Mouse (Mus musculus) right cerebral cortex, postnatal 36 days (tissue): ENCODE results near the gene Rassf5.
"Not testable (repeated sequence)": the region's sequence is repeated elsewhere in the genome, so short reads cannot be mapped to it uniquely, and the experiment has no call there.

ENCODE experiments used
- DNase-seq, 2 experiments: peaks; one replicate each; pipeline ENCODE4 v3.0.0; 2022; ENCODE audit warnings: low spot score in 2 of 2, mixed read lengths in 1 of 2

Gene Rassf5

DNA sequence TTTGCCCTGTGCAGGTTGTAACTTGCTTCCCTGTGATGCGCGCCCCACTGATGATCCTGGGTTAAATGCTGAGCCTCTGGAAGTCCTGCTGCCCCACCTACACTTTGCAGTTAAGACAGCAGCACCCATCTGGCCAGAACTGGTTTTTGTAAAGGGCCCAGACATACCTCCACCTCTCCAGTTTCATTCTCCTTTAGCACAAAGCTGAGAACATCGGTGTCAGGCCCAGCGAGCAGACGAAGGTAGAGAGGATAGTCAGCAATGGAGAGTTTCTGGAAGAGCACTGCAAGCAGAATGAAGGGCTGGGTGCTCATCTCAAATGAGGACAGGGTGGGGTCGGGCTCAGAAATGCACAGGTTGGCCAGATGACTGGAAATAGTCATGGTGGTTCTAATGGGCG is 64.7 kb downstream of the Rassf5 start:
- no peak for DNase-seq

DNA sequence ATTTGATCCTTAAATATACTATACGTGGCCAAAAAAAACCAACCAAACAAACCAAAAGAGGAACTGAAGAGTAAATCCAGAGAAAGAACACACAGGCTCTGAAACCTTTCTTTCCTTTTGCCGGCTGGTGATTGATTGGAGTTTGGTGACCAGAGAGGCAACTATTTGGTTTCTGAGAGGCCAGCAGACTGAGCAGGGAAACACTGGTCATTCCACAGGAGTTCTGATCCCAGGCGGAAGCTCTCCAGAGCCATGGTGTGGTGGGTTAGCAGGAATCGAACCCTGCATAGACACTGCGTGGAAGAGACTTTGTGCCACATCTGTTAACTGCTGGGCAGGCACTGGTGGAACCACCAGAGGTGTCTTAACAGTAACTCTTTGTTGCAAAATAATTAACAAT is 67.0 kb downstream of the Rassf5 start:
- no peak for DNase-seq

DNA sequence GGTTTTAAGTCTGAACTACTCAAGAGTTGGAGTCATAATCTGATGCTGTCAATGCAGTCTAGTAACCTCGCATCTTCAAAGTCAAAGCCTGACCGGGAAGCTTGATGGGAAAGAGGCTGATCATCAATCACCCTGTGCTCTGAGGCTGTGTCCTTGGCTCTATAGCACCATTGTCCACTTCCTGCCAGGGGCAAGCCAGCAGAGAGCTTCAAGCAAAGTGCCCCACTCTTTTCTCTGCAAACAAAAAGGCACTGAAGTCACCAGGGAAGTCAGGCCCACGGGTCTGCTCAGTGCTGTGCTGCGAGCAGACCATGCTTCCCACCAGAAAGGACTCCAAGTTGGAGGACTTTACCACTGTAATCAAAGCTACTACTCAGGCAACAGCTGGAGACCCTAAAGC is 67.8 kb downstream of the Rassf5 start:
- DNase-seq = no peak

DNA sequence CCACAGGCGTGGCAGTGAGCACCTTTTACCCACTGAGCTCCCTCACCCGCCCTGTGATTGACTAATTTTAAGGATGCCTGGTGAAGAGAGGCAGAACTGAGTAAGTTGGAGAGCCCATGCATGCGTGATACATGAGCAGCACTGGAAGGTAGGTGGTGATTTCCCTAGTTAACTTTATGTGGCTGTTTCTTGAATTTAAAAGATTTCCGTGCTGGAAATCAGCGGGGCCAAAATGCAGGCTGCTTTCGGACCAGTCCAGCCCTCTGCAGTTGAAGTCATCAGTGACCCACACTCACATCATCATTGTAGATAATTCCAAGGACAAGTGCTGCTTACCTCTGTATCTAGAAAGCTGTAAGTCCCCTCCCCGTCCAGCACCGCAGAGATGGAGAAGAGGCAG is 69.2 kb downstream of the Rassf5 start:
- no peak for DNase-seq

DNA sequence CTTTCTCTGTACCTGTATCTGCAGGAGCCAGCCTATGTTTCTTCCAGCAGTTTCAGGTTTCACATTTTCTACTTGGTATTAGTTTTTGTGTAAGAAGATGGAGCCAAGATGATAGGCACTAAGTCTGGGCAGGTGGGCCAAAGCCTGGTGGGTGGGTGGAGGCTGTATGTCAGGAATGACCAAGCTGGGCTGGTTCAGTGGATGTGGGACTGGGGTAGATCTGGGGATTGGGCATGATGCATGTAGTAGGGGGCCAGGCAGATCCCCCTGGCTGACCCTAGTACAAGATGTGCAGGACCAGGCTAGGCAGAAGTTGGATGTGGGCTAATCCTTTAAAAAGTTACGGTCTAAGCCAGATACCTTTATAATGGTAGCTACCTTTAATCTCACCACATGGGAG is 69.9 kb downstream of the Rassf5 start:
- DNase-seq = no peak

DNA sequence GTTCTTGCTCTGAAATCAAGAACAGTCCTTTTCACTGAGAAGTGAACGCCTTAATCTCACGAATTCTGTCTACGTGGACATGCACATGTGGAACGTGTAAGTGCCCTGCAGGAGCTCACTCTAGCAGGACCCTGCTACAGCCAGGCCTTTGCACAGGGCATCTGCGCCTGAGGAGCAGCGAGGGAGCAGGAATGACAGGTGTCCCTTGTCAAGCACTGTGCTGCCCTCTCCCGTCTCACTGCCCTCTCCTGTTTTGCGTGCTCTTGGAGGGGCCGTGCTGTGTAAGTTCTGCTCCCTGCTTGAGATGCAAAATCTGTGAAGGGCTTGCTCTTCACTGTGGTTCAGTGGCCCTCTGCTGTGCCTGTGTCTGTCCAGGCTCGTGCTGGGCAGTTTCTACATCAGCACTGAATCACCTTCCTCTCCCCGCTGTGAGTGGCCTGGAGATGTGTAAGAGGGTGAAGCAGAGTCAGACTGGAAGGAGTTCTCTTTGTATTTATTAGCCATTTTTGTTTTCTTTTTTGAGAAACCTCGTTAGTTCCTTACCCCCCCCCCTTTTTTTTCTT is 70.7 kb downstream of the Rassf5 start:
- DNase-seq = no peak

DNA sequence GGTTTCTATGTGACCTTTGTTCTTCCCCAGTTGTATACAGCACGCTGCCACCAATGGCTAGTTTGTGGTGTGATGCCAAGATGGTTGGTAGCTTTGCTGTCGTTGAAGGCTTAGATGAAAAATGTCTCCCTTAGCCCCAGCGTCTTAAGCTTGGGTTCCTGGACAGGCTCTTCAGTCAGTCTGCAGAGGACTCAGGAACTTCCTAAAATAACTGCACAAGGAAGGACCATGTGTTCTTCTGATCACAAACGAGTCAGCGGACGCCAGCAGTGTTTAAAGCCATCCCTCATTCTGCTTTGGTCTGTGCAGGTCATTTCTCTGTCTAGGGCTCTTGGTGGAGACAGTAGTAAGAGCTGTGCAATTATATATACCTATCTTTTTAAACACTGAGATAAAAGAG is 71.2 kb downstream of the Rassf5 start:
- no peak for DNase-seq

DNA sequence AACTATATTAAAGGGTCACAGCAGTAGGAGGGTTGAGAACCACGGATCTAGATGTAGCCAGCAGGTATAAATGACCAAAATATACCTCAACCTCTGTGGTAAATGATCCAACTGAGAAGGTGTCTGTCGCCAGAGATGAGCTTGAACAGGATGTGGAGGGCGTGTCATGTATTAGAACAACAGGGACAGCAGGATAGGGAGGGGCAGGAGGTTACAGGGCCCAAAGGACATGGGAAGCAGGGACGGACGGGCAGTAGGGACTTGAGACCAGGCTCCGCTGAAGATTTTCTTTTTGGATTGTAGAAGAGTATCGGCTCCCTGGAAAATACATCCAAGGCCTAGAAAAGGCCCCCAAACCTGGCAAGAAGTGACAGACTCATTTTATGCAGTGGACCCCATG is 72.1 kb downstream of the Rassf5 start:
- DNase-seq = no peak

DNA sequence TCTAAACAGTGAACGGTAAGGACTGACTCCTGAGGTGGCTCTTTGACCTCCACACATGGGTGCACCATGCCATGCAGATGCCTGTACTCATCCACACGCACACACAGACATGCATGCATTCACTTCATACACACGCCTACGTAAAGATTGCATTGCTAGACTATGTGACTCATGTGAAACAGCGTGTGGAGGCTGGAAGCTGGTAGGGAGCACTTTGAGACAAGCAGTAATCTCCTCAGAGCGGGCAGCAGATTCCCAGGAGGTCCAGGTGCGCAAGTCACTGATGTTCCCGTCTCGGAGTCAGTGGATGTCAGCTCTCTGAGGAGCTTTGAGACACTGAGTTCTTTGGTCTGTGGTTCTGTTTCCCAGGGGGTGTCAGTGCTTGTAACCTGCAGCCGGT is 77.4 kb downstream of the Rassf5 start:
- peak in 1 of 2 experiments; percentile 47 for DNase-seq

DNA sequence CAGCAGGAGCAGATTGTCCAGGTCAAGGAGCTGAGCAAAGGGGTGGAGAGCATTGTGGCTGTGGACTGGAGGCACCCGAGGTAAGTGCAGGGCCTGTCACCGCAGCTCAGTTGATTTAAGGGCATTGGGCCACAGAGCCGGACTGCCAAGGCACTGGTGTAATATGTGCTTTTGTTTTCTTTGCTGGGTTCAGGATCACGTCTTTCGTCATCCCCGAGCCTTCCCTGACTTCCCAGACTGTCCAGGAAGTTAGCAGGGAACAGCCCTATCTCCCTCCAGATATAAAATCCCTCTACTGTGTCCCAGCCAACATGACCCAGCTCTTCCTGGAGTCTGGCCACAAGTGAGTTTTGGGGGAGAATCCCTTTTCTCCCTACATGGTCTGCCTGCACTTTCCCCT is 80.6 kb downstream of the Rassf5 start:
- DNase-seq = no peak

DNA sequence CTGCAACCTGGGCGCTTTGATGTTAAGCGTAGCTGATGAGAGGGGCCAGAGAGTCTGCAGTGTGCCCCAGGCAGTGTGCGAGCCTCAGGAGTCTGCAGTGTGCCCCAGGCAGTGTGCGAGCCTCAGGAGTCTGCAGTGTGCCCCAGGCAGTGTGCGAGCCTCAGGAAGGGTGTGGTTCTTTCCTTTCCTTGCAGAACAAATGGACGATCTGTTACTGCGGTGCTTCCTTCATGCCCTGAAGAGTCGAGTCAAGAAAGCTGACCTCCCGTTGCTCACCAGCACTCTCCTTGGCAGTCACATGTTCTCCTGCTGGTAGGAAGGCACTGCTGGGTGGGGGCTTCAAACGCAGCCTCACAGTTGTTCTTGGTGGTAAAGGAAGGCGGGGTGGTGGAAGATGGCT is 84.0 kb downstream of the Rassf5 start:
- DNase-seq = no peak

DNA sequence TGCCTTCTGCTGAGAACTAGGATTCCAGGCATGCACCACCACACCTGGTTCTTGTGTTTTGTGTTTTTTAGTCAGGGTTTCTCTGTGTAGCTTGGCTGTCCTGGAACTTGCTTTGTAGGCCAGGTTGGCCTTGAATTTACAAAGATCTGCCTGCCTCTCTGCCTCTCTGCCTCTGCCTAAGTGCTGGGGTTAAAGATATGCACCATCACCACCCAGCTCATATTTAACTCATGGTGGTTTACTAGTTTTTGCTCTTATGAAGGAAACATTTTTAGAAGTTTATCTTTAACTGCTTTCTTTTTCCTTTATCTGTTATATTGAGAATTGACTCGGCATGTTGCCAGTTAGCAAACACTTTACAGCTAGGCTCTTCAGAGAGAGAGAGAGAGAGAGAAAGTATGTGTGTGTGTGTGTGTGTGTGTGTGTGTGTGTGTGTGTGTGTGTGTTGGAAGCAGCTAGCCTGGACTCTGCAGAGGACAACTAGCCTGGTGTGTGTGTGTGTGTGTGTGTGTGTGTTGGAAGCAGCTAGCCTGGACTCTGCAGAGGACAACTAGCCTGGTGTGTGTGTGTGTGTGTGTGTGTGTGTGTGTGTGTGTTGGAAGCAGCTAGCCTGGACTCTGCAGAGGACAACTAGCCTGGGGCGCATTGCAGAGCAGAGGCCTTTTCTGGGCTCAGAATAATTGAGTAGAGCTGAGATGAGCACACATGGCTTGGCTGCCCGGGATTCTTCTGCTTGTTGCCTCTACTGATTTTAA is 85.3 kb downstream of the Rassf5 start:
- DNase-seq = not testable (repeated sequence)

DNA sequence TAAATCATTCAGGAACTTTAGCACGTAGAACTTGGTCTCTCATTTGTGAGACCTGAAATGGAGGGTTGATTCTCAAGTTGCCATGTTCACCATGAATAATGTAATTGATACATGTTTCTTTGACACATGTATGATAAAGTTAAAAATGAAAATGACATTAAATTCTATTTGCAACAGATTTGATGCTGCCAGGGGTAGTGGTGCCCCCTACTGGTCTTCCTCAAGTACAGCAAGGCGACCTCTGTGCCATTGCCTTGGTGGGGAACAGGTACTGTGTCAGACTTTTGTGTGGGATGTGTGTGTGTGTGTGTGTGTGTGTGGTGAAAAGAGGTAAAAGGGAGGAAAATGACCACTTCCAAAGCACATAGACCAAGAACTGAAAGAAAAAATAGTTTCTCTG is 89.6 kb downstream of the Rassf5 start:
- no peak for DNase-seq

DNA sequence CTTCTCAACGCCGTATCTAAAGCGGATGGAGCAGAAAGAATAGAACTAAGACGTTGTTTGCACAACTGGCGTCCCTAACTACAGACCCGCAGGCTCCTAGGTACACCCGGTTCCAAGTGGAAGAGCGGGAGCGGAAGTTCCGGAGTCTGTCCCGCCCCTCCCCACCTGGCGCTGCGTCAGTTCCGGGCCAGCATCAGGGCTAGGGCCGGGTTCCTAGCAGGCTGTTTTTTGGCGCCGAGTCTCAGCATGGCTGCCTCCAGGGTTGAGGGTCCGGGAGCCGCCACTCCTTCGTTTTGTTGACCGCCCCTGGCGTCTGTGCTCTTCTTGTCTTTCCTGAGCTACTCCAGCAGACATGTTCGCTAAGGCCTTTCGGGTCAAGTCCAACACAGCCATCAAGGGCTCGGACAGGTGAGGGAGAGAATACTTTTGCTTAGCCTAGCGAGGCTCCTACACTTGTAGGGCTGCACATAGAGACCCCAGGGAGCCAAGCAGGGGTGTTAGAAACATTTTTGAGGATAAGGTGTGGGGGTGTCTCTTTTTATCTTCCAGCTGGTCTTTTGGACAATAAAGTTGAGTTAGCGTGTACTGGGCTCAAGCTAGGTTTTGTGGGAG is 91.9 kb downstream of the Rassf5 start, which contains the start of gene Eif2d:
TSS of gene Eif2d (plus strand) at position 164 of the 612 bp plus-strand sequence.
- peak; percentile 76 to 84 for DNase-seq

DNA sequence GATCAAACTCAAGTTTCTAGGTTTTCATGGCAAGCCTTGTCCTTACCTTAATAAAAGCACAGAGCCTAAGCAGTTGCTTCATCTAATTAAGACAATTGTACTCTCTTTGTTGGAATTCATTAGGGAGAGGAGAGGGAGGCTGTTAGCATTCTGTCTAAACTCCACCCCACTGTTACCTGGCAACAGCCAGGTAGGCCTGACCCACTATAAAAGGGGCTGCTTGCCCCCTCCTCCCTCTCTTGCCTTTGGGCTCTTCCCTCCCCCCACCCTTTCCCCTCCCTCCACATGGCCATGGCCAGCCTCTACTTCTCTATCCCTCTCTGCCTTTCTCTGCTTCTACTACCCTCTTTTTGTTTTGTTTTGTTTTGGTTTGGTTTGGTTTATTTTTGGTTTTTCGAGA is 95.6 kb downstream of the Rassf5 start:
- DNase-seq = no peak

DNA sequence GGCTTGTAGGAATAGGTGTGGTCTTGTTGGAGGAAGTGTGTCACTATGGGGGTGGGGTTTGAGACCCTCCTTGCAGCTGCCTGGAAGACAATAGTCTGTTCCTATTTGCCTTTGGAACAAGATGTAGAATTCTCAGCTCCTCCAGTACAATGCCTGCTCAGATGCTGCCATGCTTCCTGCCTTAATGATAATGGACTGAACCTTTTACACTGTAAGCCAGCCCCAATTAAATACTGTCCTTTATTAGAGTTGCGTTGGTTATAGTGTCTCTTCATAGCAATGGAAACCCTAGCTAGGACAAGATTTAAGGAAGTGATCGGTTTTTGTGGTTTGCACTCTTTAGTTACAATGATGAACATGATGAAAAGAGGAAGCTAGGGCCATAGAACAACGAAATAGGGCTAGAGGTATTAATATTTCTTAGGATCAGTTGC is 98.9 kb downstream of the Rassf5 start:
- DNase-seq = no peak

DNA sequence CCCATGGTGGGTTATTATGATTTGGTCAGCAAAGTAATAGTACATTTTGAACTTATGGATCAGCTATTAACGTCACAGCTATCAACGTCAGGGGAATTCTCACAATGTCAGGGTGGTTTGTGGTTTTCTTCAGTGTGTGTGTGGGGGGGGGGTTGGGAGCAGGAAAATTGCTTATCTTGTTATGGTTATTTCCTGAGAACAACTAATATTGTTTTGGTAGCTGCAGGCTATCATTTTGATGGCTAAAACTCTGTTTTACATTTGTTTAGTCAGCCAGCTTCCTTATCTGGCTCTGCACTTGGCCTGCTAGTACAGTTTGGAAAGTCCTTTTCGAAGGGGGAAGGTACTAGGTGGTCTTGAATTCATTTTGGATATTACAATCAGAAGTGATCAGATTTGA is 99.8 kb downstream of the Rassf5 start:
- DNase-seq = not testable (repeated sequence)

DNA sequence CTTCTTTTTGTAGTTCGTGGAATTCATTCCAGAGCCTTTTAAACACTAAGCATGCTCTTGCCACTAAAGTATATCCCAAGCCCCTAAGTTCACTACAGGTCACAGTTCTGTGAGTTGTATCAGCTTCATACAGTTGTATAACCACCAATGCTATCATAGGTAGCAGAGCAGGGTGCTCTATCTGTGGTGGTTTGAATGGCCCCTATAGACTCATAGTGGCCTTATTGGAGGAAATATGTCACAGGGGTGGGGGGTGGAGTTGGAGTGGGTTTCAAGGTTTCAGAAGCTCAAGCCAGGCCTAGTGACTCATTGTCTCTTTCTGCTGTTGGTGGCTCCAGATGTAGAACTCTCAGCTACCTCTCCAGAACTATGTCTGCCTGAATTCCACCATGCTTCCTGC is 102.6 kb downstream of the Rassf5 start:
- DNase-seq = no peak

DNA sequence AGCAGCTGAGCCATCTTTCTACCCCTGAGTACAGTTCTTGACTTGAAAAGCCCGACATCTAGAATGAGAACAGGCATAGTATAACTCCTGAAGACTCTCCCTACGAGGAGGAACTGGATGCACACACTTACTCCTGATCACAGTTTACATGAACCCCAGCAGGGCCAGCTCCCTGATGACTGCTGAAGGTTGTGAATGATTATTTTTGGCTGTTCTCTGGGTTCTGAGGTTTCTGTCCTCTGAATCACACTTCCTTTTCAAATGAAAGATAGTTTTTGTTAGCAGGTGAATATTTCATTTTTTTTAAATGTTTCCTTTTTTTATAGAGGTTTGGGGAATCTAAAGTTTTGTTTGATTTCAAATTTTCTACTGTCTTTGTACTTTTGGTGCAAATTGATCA is 103.6 kb downstream of the Rassf5 start:
- DNase-seq = no peak

DNA sequence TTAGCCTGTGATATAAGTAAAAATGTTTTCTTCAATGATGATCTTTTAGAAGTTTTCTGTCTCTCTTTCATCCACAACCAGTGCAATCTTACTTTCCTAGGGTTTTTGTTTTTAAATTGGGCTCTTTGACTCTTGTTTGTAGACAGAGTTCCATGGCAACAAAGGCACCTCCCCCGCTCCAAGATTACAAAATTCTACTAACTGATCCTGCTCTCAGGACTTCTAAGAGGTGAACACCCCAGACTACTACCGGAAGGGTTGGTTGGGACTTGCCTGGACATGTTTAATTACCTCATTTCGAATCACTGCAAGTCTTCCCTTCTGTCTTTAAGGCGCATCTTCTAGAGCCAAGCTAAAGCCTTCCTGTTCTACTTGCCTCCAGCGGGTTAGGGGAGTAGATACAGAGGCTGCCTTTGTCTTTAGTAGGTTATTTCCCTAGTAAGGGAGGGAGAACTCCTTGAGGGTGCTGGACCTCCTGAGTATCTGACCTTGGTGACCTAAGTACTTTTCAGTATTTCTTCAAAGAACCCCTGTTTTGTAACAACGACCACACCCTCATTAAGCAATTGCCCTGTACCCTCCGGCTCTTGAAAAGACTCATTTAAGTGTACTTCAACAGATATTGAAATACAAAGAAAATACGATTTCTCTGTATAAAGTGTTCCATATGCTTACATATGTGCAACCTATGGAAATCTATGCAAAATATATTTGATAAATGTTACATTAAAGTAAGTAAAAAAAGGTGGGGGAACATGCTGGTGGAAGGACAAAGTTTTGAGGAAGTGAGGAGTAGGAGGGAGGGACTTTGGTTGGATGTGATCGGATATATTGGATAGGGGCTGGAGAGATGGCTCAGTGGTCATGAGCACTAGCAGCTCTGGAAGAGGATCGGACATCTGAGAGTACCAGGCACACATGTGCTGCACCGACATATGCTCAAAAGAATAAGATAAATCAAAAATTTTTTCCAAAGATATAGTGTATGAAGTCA is 105.7 kb downstream of the Rassf5 start:
- no peak for DNase-seq

DNA sequence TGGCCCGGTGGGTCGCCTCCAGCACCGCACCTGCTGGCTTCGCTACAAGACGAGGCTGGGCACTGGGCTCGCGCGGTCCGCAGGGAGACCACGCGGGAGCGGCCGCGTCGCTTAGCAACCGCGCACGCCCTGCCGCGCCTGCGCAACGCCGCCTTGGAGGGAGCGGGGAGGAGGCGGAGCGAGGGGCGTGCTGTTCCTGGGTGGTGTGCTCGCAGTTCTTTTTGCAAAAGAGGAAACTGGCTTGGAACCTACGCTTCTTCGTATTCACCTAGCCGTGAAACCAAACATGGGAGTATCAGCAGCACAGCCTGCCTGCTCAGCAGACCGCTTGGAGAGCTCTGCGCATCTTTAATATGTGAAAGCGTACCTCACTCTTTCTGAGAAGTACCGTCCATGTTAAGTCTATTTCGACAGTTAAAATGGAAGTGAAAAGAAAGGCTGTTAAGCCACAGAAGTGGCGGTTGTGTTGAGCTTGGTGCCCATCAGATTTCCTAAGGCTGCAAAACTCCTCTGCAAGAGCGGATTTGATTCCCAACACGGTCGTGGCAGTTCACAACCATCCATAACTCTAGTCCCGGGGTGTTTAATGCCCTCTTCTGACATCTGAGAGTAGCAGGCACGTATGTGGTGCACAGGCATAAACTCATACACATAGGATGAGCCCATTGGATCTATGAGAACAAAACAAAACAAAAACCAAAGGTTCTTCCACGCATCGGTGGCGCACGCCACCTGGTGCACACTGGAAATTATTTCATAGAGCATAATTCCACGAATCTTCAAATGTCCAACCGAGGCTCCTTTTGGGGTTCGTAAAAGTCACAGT is 106.7 kb downstream of the Rassf5 start, which contains the start of gene Dyrk3:
TSS of gene Dyrk3 (minus strand) at position 150 of the 826 bp plus-strand sequence.
- DNase-seq = peak; percentile 85 to 89
